ENCODE assay signal across 9 mouse cellular contexts in genomic region chr2:168590168-168590551, GRCm38 (mm10). TPM values are rescaled to one million over a fixed set of nuclear protein-coding genes. Genes with fewer than 3 reads are reported as not detected.
DNase-seq lines count a peak whose midpoint lies in the region; ATAC-seq lines count a peak whose summit lies in the region.
"Had no signal": no experiment of that assay in that cellular context is flagged by ENCODE, and none has a peak within 500 bp of the region (broad histone marks: within the 10 kb centered on the region; RNA-seq: fewer than 3 reads in every experiment).

No protein-coding gene starts in this region.

- ATAC-seq in embryonic facial prominence, embryonic 12.5 days (ENCODE audit: insufficient number of reproducible peaks, insufficient read depth, low FRiP score, low TSS enrichment), result no peak; the same call in 1 of the 2 replicates
- ATAC-seq in hematopoietic stem cell, adult 5-6 weeks (replicated peaks in 1 of 2; ENCODE audit: insufficient read depth in 1 of 2, low FRiP score in 2 of 2, low TSS enrichment in 1 of 2, low read depth in 1 of 2, poor library complexity in 2 of 2, severe bottlenecking in 2 of 2), result peak; percentile 15; a peak in 1 of 4 replicates
- no peak; the same call in 1 of the 2 replicates for ATAC-seq in limb, embryonic 12.5 days (ENCODE audit: insufficient number of reproducible peaks, insufficient read depth, low FRiP score, low TSS enrichment, low read depth)
- ATAC-seq in midbrain, embryonic 11.5 days (ENCODE audit: low FRiP score), result peak; percentile 64

- intact Hi-C loops in heart, postnatal 25 days (cut with DNase I), result no loop called here

- no peaks in the 10 kb centered on the region for H3K9me3 ChIP-seq in embryonic facial prominence, embryonic 12.5 days
- no peaks in the 10 kb centered on the region for H3K9me3 ChIP-seq in limb, embryonic 12.5 days
- no peaks in the 10 kb centered on the region for H3K9me3 ChIP-seq in midbrain, embryonic 11.5 days (ENCODE audit: control insufficient read depth, low read length)

- DNase-seq in heart, adult 11 months, result peak; percentile 96
- DNase-seq in heart, postnatal 25 days (ENCODE audit: low spot score), result no peak
- peak; percentile 89 for DNase-seq in midbrain, embryonic 11.5 days (ENCODE audit: low spot score, missing footprints)
- DNase-seq in testis, postnatal 10 days (ENCODE audit: low spot score), result peak; percentile 71
- DNase-seq in right cerebral cortex, adult 2 months (ENCODE audit: low spot score in 2 of 2), result no peak

- H3K27ac ChIP-seq in embryonic facial prominence, embryonic 12.5 days, result no peak overlapping the region
- H3K27ac ChIP-seq in limb, embryonic 12.5 days, result no peak overlapping the region
- H3K27ac ChIP-seq in midbrain, embryonic 11.5 days (ENCODE audit: low read depth, low read length), result no peak overlapping the region

- H3K9ac ChIP-seq in embryonic facial prominence, embryonic 12.5 days, result peak overlapping the region; percentile 37
- H3K9ac ChIP-seq in limb, embryonic 12.5 days (replicated peaks), result peak overlapping the region; percentile 47
- H3K9ac ChIP-seq in midbrain, embryonic 11.5 days (ENCODE audit: low read length), result peak overlapping the region; percentile 45

- H3K36me3 ChIP-seq in embryonic facial prominence, embryonic 12.5 days, result no peaks in the 10 kb centered on the region
- H3K36me3 ChIP-seq in limb, embryonic 12.5 days, result no peaks in the 10 kb centered on the region
- H3K36me3 ChIP-seq in midbrain, embryonic 11.5 days (ENCODE audit: control insufficient read depth, insufficient read depth, low read length), result no peaks in the 10 kb centered on the region
- H3K36me3 ChIP-seq: G1E had no signal

- peak overlapping the region; percentile 66 for H3K4me2 ChIP-seq in embryonic facial prominence, embryonic 12.5 days (replicated peaks)
- peak overlapping the region; percentile 73 for H3K4me2 ChIP-seq in limb, embryonic 12.5 days
- H3K4me2 ChIP-seq in midbrain, embryonic 11.5 days, result peak overlapping the region; percentile 72

- H3K4me3 ChIP-seq in embryonic facial prominence, embryonic 12.5 days, result peak overlapping the region; percentile 36
- H3K4me3 ChIP-seq in limb, embryonic 12.5 days (replicated peaks), result peak overlapping the region; percentile 43
- H3K4me3 ChIP-seq in midbrain, embryonic 11.5 days (ENCODE audit: low read depth, low read length), result peak overlapping the region; percentile 41

- H3K27me3 ChIP-seq in embryonic facial prominence, embryonic 12.5 days, result peaks cover 47% of the 10 kb centered on the region
- peaks cover 55% of the 10 kb centered on the region for H3K27me3 ChIP-seq in limb, embryonic 12.5 days
- peaks cover 25% of the 10 kb centered on the region for H3K27me3 ChIP-seq in midbrain, embryonic 11.5 days (ENCODE audit: control insufficient read depth, insufficient read depth, low read length)

- WGBS in embryonic facial prominence, embryonic 12.5 days, result 2% methylated on average over 31 of the region's 38 CpGs
- under 1% methylated on average over 37 of the region's 38 CpGs for WGBS in limb, embryonic 12.5 days
- under 1% methylated on average over 38 of the region's 38 CpGs for WGBS in midbrain, embryonic 11.5 days

- H3K4me1 ChIP-seq in embryonic facial prominence, embryonic 12.5 days, result peaks cover 18% of the 10 kb centered on the region
- peaks cover 39% of the 10 kb centered on the region for H3K4me1 ChIP-seq in limb, embryonic 12.5 days (replicated peaks)
- H3K4me1 ChIP-seq in midbrain, embryonic 11.5 days (ENCODE audit: control insufficient read depth, insufficient read depth, low read length), result peaks cover 14% of the 10 kb centered on the region

RNA-seq across cellular contexts. Expression of gene Nfatc2, which starts 11.3 kb away (rescaled TPM):
- 10 to 100 TPM; 16.7 to 20.8 TPM for total RNA-seq in heart, postnatal 25 days (2021)
- polyA plus RNA-seq in embryonic facial prominence, embryonic 12.5 days (2016; fragmentation: Nextera tagmentation; extraction: Ambion mirVana), result 4.6 and 5.1 TPM in 2 replicates
- 5.6 and 9.6 TPM in 2 replicates for total RNA-seq in hematopoietic stem cell, adult 5-6 weeks (2017)
- polyA plus RNA-seq in limb, embryonic 12.5 days (2016; fragmentation: Nextera tagmentation; extraction: Ambion mirVana), result 5.3 and 5.5 TPM in 2 replicates
- 0.66 and 0.72 TPM in 2 replicates for polyA plus RNA-seq in midbrain, embryonic 11.5 days (2014; fragmentation: Nextera tagmentation; extraction: Ambion mirVana)
- polyA plus RNA-seq: G1E had no signal

Comparison
In these comparisons a context has a peak if more than half of its experiments do, and no peak if none do; other contexts are left out.
1. DNase-seq: peak in heart, adult 11 months (single experiment), midbrain, embryonic 11.5 days (single experiment) and testis, postnatal 10 days (single experiment); none in heart, postnatal 25 days (single experiment) and right cerebral cortex, adult 2 months (0 of 2).
2. ATAC-seq: peak in hematopoietic stem cell, adult 5-6 weeks (2 of 2) and midbrain, embryonic 11.5 days (single experiment); none in embryonic facial prominence, embryonic 12.5 days (single experiment) and limb, embryonic 12.5 days (single experiment).
3. Peak in every context shown above with its lines, with median percentiles within 50 percentile points of each other: H3K4me2 ChIP-seq, H3K4me3 ChIP-seq and H3K9ac ChIP-seq.